Mouse (Mus musculus) NIH3T3 (cell line): ENCODE results near the gene Zfp523.

Experiments
- DNase-seq: peaks from one replicate; pipeline ENCODE4 v3.0.0-alpha.2; 2012; ENCODE audit warnings: low read depth

The Zfp523 gene

DNA sequence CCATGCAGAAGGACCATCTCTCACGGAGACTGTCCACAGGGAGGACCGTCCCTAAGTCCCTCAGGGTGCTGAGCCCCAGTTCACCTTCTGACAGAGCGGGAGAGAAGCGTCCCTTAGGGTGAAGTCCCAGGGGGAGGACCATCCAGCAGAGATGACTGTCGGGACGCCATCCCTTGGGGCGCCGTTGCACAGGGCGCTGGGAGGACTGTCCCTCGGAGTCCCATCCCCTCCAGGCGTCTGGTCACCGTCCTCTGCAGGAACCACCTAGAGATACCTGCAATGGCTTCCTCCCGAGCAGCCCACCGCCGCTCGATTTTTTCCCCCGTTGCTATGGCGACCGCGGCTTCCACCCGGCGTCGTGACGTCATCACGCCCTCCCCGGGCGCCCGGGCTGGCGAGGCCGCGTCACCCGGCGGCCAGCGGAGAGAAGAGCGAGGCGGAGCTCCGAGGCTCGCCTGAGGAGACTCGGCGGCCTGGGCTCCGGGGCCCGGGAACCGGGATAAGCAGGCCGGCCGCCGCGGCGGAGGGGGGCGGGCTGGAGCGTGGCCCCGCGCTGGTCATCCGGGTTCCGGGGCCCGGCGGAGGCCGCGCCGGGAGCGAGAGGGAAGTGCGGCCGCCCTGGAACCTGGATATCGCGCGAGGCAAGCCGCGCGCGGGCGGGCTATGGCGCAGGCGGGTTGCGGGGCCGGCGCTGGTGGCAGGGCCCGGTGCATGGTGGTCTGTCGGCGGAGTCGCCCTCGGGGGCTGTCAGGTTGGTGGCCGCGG is at the start of gene Zfp523:
Gene Zfp523, plus strand, starts transcription at position 355 of the 765 bp plus-strand sequence.
- DNase-seq: peak; percentile 96

DNA sequence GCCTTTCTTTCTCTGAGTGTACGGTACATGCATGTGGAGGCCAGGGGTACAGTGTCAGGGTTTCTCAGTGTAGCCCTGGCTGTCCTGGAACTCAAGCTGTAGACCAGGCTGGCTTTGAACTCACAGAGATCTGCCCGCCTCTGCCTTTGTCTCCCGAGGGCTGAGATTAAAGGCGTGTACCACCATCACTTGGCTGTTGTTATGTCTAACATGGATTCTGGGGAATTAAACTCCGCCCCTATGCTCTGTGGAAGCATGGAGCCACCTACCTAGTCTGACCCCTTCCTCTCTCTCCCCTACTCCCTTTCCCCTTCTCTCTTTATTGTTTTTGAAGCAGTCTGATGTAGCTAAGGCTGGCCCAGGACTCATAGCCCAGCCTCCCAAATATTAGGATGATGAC is 47.1 kb upstream of the Zfp523 start:
- no peak for DNase-seq

GRCm38 (mm10) chr17:28130391-28131125 is 46.4 kb upstream of the Zfp523 start:
- no peak for DNase-seq

DNA sequence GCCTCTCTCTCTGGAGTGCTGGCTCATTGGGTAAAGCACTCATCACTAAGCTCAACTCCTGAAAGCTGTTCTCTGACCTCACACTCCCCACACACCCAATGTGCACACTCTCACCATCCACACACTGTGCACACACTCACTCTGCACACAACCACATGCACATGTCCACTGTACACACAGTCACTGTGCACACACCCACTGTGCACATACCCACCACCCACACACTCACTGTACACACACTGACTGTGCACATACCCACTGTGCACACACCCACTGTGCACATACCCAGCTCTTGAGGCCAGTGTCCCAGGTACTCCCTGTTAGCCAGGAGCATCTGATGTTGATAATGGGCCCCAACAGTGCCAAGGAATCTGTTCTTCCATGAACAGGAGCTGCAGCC is 45.8 kb upstream of the Zfp523 start:
- DNase-seq: no peak

DNA sequence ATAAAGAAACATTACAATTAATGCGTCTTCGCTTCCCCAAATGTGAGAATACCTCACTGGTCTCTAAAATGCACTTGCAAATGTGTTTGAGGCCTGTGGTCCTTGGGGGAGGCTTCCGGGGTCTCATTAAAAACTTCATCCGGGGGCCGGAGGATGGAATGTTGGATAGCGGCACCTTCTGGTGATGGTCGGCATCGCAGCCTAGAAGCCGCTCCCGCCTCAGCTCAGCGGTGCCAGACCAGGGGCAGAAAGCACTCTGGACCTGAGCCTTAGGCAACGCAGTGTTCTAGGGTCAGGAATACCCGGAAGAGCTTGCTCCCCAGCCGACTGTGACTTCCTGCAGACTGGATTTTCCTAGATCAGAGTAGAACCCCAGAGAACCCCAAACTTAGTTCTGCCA is 43.7 kb upstream of the Zfp523 start:
- peak; percentile 55 for DNase-seq

DNA sequence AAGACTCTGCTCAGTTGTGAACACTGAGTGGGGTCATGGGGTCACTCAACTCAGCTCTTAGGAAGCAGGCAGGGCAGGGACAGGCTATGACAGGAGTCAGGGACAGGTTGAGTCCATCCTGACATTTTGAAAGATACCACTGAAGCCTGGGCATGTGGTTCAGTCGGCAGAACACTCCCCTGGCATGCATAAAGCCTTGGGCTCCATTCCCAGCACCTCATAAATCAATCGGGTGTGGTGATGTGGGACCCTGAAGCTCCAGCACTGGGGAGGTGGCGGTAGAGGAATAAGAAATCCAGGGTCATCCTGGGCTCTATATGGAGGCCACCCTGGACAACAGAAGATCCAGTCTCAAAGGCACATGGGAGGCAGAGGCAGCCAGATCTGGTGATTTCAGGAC is 41.4 kb upstream of the Zfp523 start:
- DNase-seq: no peak

- DNase-seq: no peak
Measured at GRCm38 (mm10) chr17:28136266-28136665, 40.7 kb upstream of the Zfp523 start.

GRCm38 (mm10) chr17:28138013-28138412 is 38.9 kb upstream of the Zfp523 start:
- DNase-seq: no peak

GRCm38 (mm10) chr17:28138685-28139084 is 38.2 kb upstream of the Zfp523 start:
- DNase-seq: no peak

DNA sequence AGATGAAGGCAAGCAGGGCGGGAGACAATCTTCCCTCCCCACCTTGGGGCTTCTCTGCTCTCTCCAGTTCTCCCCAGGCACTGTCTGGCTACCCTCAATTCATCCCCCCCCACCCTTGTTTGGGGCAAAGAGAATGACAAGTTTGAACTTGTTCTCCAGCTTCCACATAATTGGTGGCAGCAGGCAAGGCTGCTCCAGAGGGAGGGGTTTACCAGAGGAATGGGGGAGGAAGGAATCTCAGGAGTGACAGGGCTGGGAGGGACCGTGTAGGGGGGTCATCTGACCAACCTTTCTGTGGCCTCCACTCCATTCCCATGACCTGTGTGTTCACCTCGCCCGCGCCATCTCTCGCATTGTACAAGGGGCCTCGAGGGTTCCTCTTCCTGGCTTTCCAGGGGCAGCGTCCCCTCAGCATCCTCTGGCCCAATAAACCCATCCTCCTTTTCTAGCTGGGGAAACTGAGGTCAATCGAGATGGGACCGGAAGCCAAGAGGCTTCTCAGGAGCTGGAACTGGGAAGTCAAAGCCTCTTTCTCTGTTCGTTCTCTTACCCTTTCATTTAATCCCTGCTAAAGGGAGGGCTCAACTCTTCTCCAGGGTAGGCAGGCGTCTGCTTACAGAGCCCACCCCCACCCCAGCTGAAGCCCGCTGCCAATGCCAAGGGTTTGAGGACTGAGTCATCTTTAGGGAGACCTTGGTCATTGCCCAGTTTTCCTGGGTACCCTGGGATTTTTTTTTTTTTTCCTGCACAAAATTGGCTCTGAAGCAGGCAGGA is 36.3 kb upstream of the Zfp523 start:
- peak; percentile 41 for DNase-seq

- no peak for DNase-seq
Measured at GRCm38 (mm10) chr17:28141205-28141650, 35.7 kb upstream of the Zfp523 start.

- DNase-seq: no peak
Measured at GRCm38 (mm10) chr17:28141771-28142699, 34.9 kb upstream of the Zfp523 start, which contains the start of gene Scube3. Gene Scube3 (plus strand): TSS chr17:28142141.

DNA sequence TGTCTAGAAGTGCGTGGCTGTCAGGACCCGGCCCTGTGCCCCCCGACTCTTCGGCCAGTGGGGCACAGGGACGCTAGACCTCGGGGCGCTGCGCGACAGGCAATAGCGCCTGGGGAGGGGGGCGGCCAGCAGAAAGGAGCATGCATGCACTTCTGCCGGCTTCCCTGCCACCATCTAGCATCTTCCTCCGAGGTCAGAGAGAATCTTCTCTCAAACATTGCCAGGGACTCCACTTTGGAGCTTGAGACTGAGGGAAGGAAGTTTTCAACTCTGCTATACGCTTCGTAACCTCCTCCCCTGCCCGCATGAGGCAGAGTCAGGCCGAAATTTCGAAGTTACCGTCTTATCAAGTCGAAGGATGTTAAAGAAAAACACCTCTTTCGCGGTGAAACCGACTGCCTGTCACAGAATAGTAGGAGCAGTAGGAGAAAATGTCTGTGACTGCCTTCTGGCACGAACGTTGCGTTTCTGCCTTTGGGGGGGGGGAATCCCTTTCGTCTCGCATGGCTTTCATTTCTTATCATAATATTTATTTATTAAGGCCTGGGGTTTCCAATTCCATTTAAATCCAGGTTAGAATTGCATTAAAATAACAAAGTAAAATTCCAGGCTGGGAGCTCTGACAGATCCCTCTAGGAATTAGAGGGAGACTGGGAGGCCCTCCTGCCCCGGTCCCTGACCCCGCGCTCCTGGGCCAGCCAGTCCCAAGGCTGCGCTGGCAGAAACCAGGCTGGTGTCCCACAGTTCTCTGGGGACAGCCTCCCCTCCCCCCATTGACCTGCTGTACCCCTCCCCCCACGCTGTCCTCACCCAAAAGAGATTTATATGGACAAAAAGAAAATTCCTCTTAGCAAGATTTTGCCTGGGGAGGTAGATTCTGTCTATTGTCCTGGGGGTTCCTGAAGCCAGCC is 34.0 kb upstream of the Zfp523 start:
- no peak for DNase-seq

- DNase-seq: no peak
Measured at GRCm38 (mm10) chr17:28143751-28144150, 33.2 kb upstream of the Zfp523 start.

GRCm38 (mm10) chr17:28144241-28144640 is 32.7 kb upstream of the Zfp523 start:
- DNase-seq: no peak

- no peak for DNase-seq
Measured at GRCm38 (mm10) chr17:28148288-28148687, 28.6 kb upstream of the Zfp523 start.

GRCm38 (mm10) chr17:28149734-28150133 is 27.2 kb upstream of the Zfp523 start:
- DNase-seq: no peak

DNA sequence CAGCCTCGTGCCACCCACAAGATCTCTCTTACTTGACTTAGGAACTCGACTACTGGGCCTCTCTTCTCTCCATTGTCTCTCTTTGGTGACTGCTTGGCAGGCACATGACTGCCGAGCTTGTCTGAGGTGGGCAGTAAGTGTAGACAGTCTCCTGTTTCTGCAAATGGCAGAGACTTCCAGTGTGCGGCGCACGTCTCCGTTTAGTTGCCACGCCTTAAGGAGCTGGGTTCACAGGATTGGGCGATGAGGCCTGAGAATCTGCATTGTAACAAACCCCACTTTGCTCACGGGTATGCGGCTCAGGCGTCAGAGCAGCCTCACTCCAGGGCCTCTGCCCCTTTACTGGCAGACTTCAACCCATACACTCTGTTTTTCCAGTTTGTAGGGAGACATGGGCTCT is 26.5 kb upstream of the Zfp523 start:
- DNase-seq: no peak

DNA sequence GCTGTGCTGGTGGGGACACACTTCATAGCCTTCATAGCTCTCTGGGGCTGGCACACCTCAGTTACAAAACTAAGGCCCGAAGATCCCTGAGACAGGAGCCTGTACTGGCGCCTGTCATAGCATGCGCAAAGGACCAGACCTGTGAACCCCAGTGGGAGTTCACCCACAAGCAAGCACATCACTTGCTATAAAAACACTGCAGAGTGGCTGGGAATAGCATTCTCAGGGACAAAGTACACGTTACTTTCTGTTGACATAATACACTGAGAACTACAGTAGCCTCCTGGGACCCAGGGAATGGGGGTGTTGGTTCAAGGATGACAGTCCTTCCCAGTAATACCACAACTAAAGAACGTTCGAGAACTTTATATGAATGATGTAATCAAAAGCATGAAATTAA is 23.8 kb upstream of the Zfp523 start:
- DNase-seq: no peak

GRCm38 (mm10) chr17:28154970-28155369 is 22.0 kb upstream of the Zfp523 start:
- DNase-seq: no peak
